Mouse (Mus musculus): Measurements from ENCODE around the gene Actl10. TPM values are rescaled to one million over a fixed set of nuclear protein-coding genes. Genes with fewer than 3 reads are reported as not detected.

The Actl10 gene
- total and polyA plus RNA-seq, 3 experiments: 0.35 to 0.79 TPM; not detected in 1

DNA sequence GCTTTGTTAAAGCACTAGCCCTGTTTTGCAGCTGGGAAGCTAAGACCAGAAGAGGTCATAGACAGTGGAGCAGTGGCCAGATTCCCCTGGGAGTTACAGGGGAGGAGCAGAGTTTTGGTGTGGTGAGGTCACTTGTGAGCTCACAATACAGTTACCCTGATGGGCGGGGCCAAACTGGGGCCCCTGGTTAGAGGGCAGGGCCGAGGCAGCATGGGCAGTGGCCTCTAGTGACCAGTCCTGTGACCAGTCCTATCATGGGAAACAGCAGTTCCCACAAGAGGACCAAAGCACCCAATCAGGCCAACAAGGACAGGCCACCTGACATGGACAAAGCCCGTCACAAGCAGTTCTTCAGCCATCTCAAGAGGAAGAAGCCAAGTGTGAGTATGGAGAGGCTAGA is 2.9 kb upstream of the Actl10 start:
- Histone ChIP-seq H3K27me3 (ENCODE audit: control insufficient read depth in 1 of 2, insufficient read depth in 2 of 2, low read length in 2 of 2) (no peaks in the 10 kb centered on the region), H3K4me3 (ENCODE audit: control insufficient read depth in 1 of 2, insufficient read depth in 1 of 2, low read depth in 2 of 2, low read length in 2 of 2) (no peak overlapping the region), H3K27ac (ENCODE audit: control insufficient read depth, low read depth, low read length) (no peak overlapping the region), H3K9ac (ENCODE audit: control insufficient read depth, low read depth, low read length, poor library complexity, severe bottlenecking) (no peak overlapping the region), H3K36me3 (ENCODE audit: control insufficient read depth in 1 of 2, insufficient read depth in 2 of 2, low read length in 2 of 2) (no peaks in the 10 kb centered on the region; a peak in 1 of 4 replicates), H3K4me1 (ENCODE audit: control insufficient read depth in 1 of 2, insufficient read depth in 2 of 2, low read length in 2 of 2) (no peaks in the 10 kb centered on the region), H3K9me3 (replicated peaks; ENCODE audit: insufficient read depth, low read length) (no peaks in the 10 kb centered on the region), H3K79me2 (ENCODE audit: control insufficient read depth, insufficient read depth, low read length, poor library complexity) (no peaks in the 10 kb centered on the region)
- TF ChIP-seq RCOR1 (IDR thresholded peaks at IDR 0.05; ENCODE audit: low read depth, low read length): no peak
- TF ChIP-seq NRF1 (IDR thresholded peaks at IDR 0.05; ENCODE audit: insufficient read depth, low read depth, low read length, poor library complexity, severe bottlenecking): no peak
- no peak for TF ChIP-seq E2F4 (IDR thresholded peaks at IDR 0.05; ENCODE audit: borderline replicate concordance, low read depth, low read length)
- TF ChIP-seq ETS1 (IDR thresholded peaks at IDR 0.05; ENCODE audit: low read depth, low read length): no peak
- no peak for TF ChIP-seq POLR2AphosphoS2 (IDR thresholded peaks at IDR 0.05; ENCODE audit: low read length)
- no peak for TF ChIP-seq KAT2A (conservative IDR thresholded peaks at IDR 0.05; ENCODE audit: low read depth, low read length)
- TF ChIP-seq MYC (IDR thresholded peaks at IDR 0.05; ENCODE audit: low read depth, low read length): no peak
- no peak for TF ChIP-seq NELFE (IDR thresholded peaks at IDR 0.05; ENCODE audit: low read depth, low read length)
- no peak for TF ChIP-seq HCFC1 (IDR thresholded peaks at IDR 0.05; ENCODE audit: low read depth, low read length)
- TF ChIP-seq CHD2 (IDR thresholded peaks at IDR 0.05; ENCODE audit: low read length): no peak
- no peak for TF ChIP-seq POLR2AphosphoS5 (IDR thresholded peaks at IDR 0.05; ENCODE audit: borderline replicate concordance, low read depth, low read length)
- no peak for TF ChIP-seq USF1 (IDR thresholded peaks at IDR 0.05; ENCODE audit: low read depth, low read length)
- TF ChIP-seq RAD21 (IDR thresholded peaks at IDR 0.05; ENCODE audit: low read depth, low read length): no peak
- TF ChIP-seq CTCF (IDR thresholded peaks at IDR 0.05 in 2 of 3, conservative IDR thresholded peaks at IDR 0.05 in 1 of 3; ENCODE audit: control insufficient read depth in 1 of 3, insufficient read depth in 1 of 3, low read depth in 2 of 3, low read length in 3 of 3, poor library complexity in 1 of 3, severe bottlenecking in 1 of 3): no peak
- no peak for TF ChIP-seq EP300 (IDR thresholded peaks at IDR 0.05; ENCODE audit: low read depth in 1 of 2, low read length in 2 of 2)
- TF ChIP-seq CHD1 (IDR thresholded peaks at IDR 0.05; ENCODE audit: low read depth, low read length): no peak
- TF ChIP-seq TAL1 (IDR thresholded peaks at IDR 0.05; ENCODE audit: low read length): no peak
- TF ChIP-seq MAX (IDR thresholded peaks at IDR 0.05; ENCODE audit: low read length): no peak
- TF ChIP-seq JUND (IDR thresholded peaks at IDR 0.05; ENCODE audit: low read depth, low read length): no peak
- DNase-seq (ENCODE audit: low read depth, low spot score): no peak

DNA sequence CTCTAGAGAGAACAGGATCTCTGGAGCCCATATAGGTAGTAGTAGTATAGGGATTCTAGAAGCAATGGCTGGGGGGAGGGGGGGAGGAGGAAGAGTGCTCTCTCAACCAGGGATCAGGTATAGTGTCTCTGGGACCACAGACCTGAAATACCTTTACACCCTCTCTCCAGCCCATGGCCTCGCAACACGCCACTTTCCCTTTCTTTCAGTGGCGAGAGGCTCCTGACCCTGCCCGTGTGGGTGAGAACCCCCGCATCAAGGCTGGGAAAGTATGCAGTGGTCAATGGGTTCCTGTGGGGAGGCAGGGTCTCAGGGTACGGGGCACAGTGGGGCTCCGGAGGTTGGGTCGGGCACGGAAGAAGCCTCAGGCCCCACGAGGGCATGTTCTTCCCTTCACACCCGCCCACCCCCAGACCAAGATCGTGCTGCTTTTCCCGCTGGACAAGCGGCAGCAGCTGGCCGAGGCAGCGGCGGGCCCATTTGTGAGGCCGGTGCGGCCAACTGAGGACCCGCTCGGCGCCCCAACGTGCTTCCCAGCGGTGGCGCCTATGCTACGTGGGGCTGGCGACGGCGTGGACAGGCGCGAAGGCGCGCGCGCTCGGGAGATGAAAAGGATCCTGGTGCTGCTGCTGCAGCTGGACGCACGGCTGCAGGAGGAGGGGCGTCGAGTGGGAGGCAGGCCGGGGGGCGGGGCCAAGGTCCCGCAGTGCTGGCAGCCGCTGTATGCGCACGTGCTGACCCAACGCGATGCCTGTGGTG is 2.3 kb upstream of the Actl10 start:
- Histone ChIP-seq H3K79me2 (ENCODE audit: control insufficient read depth, insufficient read depth, low read length, poor library complexity) (no peaks in the 10 kb centered on the region), H3K36me3 (ENCODE audit: control insufficient read depth in 1 of 2, insufficient read depth in 2 of 2, low read length in 2 of 2) (no peaks in the 10 kb centered on the region; a peak in 1 of 4 replicates), H3K4me3 (ENCODE audit: control insufficient read depth in 1 of 2, insufficient read depth in 1 of 2, low read depth in 2 of 2, low read length in 2 of 2) (no peak overlapping the region), H3K27ac (ENCODE audit: control insufficient read depth, low read depth, low read length) (no peak overlapping the region), H3K4me1 (ENCODE audit: control insufficient read depth in 1 of 2, insufficient read depth in 2 of 2, low read length in 2 of 2) (no peaks in the 10 kb centered on the region), H3K9me3 (replicated peaks; ENCODE audit: insufficient read depth, low read length) (no peaks in the 10 kb centered on the region), H3K27me3 (ENCODE audit: control insufficient read depth in 1 of 2, insufficient read depth in 2 of 2, low read length in 2 of 2) (no peaks in the 10 kb centered on the region), H3K9ac (ENCODE audit: control insufficient read depth, low read depth, low read length, poor library complexity, severe bottlenecking) (no peak overlapping the region)
- DNase-seq (ENCODE audit: low read depth, low spot score): no peak
- no peak for TF ChIP-seq ELF1 (IDR thresholded peaks at IDR 0.05; ENCODE audit: low read depth, low read length)
- TF ChIP-seq SMC3 (IDR thresholded peaks at IDR 0.05; ENCODE audit: low read depth, low read length): no peak
- no peak for TF ChIP-seq EP300 (IDR thresholded peaks at IDR 0.05; ENCODE audit: low read depth in 1 of 2, low read length in 2 of 2)
- no peak for TF ChIP-seq POLR2A (IDR thresholded peaks at IDR 0.05; ENCODE audit: control insufficient read depth in 1 of 2, insufficient read depth in 1 of 2, low read depth in 1 of 2, low read length in 2 of 2, poor library complexity in 1 of 2)
- TF ChIP-seq MAZ (IDR thresholded peaks at IDR 0.05; ENCODE audit: low read depth, low read length): no peak
- TF ChIP-seq CHD2 (IDR thresholded peaks at IDR 0.05; ENCODE audit: low read length): no peak
- TF ChIP-seq CHD1 (IDR thresholded peaks at IDR 0.05; ENCODE audit: low read depth, low read length): no peak
- TF ChIP-seq E2F4 (IDR thresholded peaks at IDR 0.05; ENCODE audit: borderline replicate concordance, low read depth, low read length): no peak
- no peak for TF ChIP-seq USF1 (IDR thresholded peaks at IDR 0.05; ENCODE audit: low read depth, low read length)
- no peak for TF ChIP-seq KAT2A (conservative IDR thresholded peaks at IDR 0.05; ENCODE audit: low read depth, low read length)
- no peak for TF ChIP-seq MEF2A (IDR thresholded peaks at IDR 0.05; ENCODE audit: extremely low read depth, insufficient replicate concordance, low read depth, low read length, poor library complexity, severe bottlenecking)
- no peak for TF ChIP-seq USF2 (IDR thresholded peaks at IDR 0.05; ENCODE audit: borderline replicate concordance in 1 of 2, insufficient read depth in 1 of 2, low read depth in 1 of 2, low read length in 2 of 2)
- TF ChIP-seq POLR2AphosphoS2 (IDR thresholded peaks at IDR 0.05; ENCODE audit: low read length): no peak
- no peak for TF ChIP-seq ETS1 (IDR thresholded peaks at IDR 0.05; ENCODE audit: low read depth, low read length)
- no peak for TF ChIP-seq NRF1 (IDR thresholded peaks at IDR 0.05; ENCODE audit: insufficient read depth, low read depth, low read length, poor library complexity, severe bottlenecking)
- TF ChIP-seq POLR2AphosphoS5 (IDR thresholded peaks at IDR 0.05; ENCODE audit: borderline replicate concordance, low read depth, low read length): no peak

Data from MEL (cell line).